Mouse (Mus musculus): Measurements from ENCODE around the gene Sipa1l2.
"Not testable (repeated sequence)": the region's sequence is repeated elsewhere in the genome, so short reads cannot be mapped to it uniquely, and the experiment has no call there.

Gene Sipa1l2

DNA sequence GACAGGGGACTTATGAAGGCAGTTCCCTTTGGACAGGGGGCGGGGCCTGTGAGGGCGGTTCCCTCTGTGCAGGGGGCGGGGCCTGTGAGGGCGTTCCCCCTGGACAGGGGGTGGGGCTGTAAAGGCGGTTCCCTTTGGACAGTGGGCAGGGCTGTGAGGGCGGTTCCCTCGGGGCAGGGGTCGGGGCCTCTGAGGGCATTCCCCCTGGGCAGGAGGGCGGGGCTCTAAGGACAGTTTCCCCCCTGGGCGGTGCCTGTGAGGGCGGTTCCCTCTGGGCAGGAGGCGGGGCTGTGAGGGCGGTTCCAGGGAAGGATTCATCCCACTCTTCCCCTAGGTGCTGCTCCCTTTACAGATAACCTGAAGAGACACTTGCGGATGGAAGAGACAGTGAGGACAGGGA, 171.6 kb downstream of the Sipa1l2 start:
- Histone ChIP-seq H3K36me3 (ENCODE audit: insufficient read depth, low read length) (no peaks in the 10 kb centered on the region), H3K4me3 (replicated peaks; ENCODE audit: low read length) (no peak overlapping the region; the same call in 1 of the 2 replicates), H3K9me3 (ENCODE audit: low read length) (peaks cover 15% of the 10 kb centered on the region), H3K27me3 (ENCODE audit: insufficient read depth, low read length) (0 out of 2 replicates have a peak, but pooled peaks cover 2% of the 10 kb centered on the region), H3K4me1 (replicated peaks; ENCODE audit: low read depth, low read length) (peaks cover 26% of the 10 kb centered on the region)
- no peak for TF ChIP-seq NANOG (IDR thresholded peaks at IDR 0.05; ENCODE audit: borderline replicate concordance, low read length)
- no peak for TF ChIP-seq POU5F1 (IDR thresholded peaks at IDR 0.05; ENCODE audit: borderline replicate concordance, low read length)
- TF ChIP-seq CTCF (conservative IDR thresholded peaks at IDR 0.05; ENCODE audit: low read length), result no peak

DNA sequence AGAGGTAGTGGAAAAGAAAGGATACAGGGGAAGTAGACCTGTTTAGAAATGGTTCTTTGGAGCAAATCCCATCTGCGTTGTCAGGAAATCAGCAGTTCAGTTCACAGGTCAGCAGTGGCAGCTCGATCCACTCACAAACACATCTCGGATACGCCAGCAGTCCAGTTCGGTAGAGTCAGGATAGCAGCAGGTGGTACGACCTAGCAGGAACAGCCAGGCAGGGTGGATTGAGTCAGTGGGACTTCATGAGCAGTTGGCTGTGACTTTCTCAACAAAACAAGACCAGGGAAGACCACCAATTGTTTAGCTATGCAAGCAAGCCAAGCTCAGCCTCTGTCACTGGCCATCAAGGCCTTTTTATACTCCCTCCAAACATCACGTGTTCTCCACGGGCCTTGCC, 173.9 kb downstream of the Sipa1l2 start:
- H3K4me3 ChIP-seq (replicated peaks; ENCODE audit: low read length); H3K27me3 ChIP-seq (ENCODE audit: insufficient read depth, low read length); H3K36me3 ChIP-seq (ENCODE audit: insufficient read depth, low read length): not testable (repeated sequence)
- peaks cover 15% of the 10 kb centered on the region for H3K9me3 ChIP-seq (ENCODE audit: low read length)
- H3K4me1 ChIP-seq (replicated peaks; ENCODE audit: low read depth, low read length), result peaks cover 31% of the 10 kb centered on the region

- Histone ChIP-seq H3K27me3 (ENCODE audit: insufficient read depth, low read length) (0 out of 2 replicates have a peak, but pooled peaks cover 2% of the 10 kb centered on the region), H3K36me3 (ENCODE audit: insufficient read depth, low read length) (no peaks in the 10 kb centered on the region), H3K9me3 (ENCODE audit: low read length) (peaks cover 15% of the 10 kb centered on the region), H3K4me1 (replicated peaks; ENCODE audit: low read depth, low read length) (peaks cover 33% of the 10 kb centered on the region), H3K4me3 (replicated peaks; ENCODE audit: low read length) (no peak overlapping the region)
- TF ChIP-seq POU5F1 (IDR thresholded peaks at IDR 0.05; ENCODE audit: borderline replicate concordance, low read length) (no peak), CTCF (conservative IDR thresholded peaks at IDR 0.05; ENCODE audit: low read length) (no peak), NANOG (IDR thresholded peaks at IDR 0.05; ENCODE audit: borderline replicate concordance, low read length) (no peak)
Measured at GRCm38 (mm10) chr8:125395032-125395431, 174.6 kb downstream of the Sipa1l2 start.

DNA sequence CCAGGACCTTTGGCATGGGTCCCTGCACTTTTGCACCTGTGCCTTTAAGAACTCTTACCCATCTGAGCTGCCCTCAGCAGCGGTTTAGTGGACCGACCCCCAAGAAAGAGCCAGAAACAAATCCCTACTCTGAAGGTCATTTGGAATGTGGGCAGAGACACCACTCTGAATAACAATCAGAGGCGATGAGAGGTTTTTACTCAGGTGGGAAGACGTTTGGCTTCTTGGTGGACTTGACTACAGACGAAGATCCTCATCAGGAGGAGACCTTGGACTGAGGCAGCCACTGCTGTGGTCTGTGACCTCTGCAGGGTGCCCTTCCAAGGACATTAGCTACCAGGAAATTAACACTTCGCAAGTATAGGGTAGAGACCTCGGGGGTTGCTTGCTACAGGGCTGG, 177.9 kb downstream of the Sipa1l2 start:
- no peak for TF ChIP-seq CTCF (conservative IDR thresholded peaks at IDR 0.05; ENCODE audit: low read length)
- TF ChIP-seq POU5F1 (IDR thresholded peaks at IDR 0.05; ENCODE audit: borderline replicate concordance, low read length), result peak; percentile 63; the same call in 1 of the 2 replicates
- peak; percentile 54; the same call in 1 of the 2 replicates for TF ChIP-seq NANOG (IDR thresholded peaks at IDR 0.05; ENCODE audit: borderline replicate concordance, low read length)
- 0 out of 2 replicates have a peak, but pooled peaks cover 2% of the 10 kb centered on the region for H3K27me3 ChIP-seq (ENCODE audit: insufficient read depth, low read length)
- no peaks in the 10 kb centered on the region for H3K36me3 ChIP-seq (ENCODE audit: insufficient read depth, low read length)
- peaks cover 20% of the 10 kb centered on the region for H3K4me1 ChIP-seq (replicated peaks; ENCODE audit: low read depth, low read length)
- peaks cover 13% of the 10 kb centered on the region for H3K9me3 ChIP-seq (ENCODE audit: low read length)
- H3K4me3 ChIP-seq (replicated peaks; ENCODE audit: low read length), result no peak overlapping the region

DNA sequence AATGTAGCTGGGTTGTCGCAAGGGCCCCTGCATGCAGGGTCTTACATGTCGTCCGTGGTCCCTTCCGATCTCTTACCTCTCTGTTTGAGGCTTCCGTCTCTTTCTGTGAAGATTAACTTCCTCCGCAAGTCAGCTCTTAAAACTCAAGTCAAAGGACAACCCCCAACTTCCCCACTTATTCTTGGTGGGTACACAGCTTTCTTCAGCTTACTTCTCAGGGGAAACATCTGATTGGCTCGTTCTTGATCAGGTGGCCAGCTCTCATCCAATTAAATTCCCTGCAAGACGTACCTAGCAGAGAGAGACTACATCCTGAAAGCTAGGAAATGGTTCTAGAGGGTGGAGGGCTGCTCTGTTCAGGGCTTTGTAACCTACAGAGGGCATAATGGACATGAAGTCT, 178.3 kb downstream of the Sipa1l2 start:
- H3K36me3 ChIP-seq (ENCODE audit: insufficient read depth, low read length), result no peaks in the 10 kb centered on the region
- H3K27me3 ChIP-seq (ENCODE audit: insufficient read depth, low read length), result 0 out of 2 replicates have a peak, but pooled peaks cover 2% of the 10 kb centered on the region
- H3K4me1 ChIP-seq (replicated peaks; ENCODE audit: low read depth, low read length), result peaks cover 24% of the 10 kb centered on the region
- peaks cover 9% of the 10 kb centered on the region for H3K9me3 ChIP-seq (ENCODE audit: low read length)
- TF ChIP-seq CTCF (conservative IDR thresholded peaks at IDR 0.05; ENCODE audit: low read length) (no peak), POU5F1 (IDR thresholded peaks at IDR 0.05; ENCODE audit: borderline replicate concordance, low read length) (no peak), NANOG (IDR thresholded peaks at IDR 0.05; ENCODE audit: borderline replicate concordance, low read length) (no peak)
- no peak overlapping the region for H3K4me3 ChIP-seq (replicated peaks; ENCODE audit: low read length)

DNA sequence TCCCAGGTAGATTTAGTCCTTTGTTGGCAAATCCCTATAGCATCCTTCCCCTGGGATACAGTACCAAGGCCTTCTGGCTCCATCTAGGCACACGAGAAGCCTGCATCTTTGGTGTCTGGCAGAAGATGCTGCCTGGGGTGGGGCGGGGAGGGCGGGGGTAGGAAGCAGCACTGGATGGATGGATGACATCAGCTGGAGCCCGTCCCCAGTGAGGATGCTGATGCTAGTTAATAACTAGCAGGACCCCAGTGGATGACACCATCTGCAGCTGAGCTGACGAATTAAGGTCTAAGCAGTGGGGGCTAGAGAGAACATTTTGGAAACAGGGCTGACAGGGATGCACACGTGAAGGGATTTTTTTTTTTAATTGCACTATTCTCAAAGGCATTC, 179.1 kb downstream of the Sipa1l2 start:
- H3K36me3 ChIP-seq (ENCODE audit: insufficient read depth, low read length), result no peaks in the 10 kb centered on the region
- TF ChIP-seq POU5F1 (IDR thresholded peaks at IDR 0.05; ENCODE audit: borderline replicate concordance, low read length), result no peak
- no peak for TF ChIP-seq CTCF (conservative IDR thresholded peaks at IDR 0.05; ENCODE audit: low read length)
- no peak for TF ChIP-seq NANOG (IDR thresholded peaks at IDR 0.05; ENCODE audit: borderline replicate concordance, low read length)
- no peak overlapping the region for H3K4me3 ChIP-seq (replicated peaks; ENCODE audit: low read length)
- H3K9me3 ChIP-seq (ENCODE audit: low read length), result peaks cover 1% of the 10 kb centered on the region; the same call in 1 of the 2 replicates
- H3K4me1 ChIP-seq (replicated peaks; ENCODE audit: low read depth, low read length), result peaks cover 32% of the 10 kb centered on the region
- 0 out of 2 replicates have a peak, but pooled peaks cover 2% of the 10 kb centered on the region for H3K27me3 ChIP-seq (ENCODE audit: insufficient read depth, low read length)

DNA sequence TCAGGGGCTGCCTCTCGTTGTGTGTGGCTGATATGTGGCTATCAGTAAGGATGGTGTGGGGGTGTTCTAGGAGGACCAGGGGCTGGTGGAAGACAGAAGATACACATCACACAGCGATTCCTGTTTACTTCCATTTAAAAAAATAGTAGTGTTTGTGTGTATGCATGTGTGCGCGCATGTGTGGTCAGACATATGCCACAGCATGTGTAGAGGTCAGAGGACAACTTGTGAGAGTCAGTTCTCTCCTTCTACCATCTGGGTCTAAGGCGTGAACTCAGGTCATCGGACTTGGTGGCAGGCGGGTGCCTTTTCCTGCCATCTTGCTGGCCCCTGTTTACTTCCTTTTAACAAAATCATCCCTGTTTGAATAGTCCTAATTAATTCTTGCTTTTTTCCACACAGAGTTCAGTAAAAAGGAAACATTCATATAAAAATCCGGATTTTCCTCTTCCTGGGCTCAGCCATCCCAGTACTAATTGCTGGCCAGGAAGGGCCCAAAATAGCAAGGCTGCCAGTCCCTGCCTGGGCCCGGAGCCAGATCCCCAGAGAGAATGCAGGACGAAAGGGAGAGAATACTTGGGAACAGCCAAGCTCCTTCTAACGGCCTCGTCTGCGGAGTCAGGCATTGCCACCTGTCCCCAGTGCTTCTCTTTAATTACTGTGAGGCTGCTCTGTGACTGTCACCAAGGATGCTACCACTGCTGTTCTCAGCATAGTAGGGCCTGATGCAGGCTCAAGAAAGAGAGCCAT, 179.7 kb downstream of the Sipa1l2 start:
- no peak for TF ChIP-seq POU5F1 (IDR thresholded peaks at IDR 0.05; ENCODE audit: borderline replicate concordance, low read length)
- TF ChIP-seq CTCF (conservative IDR thresholded peaks at IDR 0.05; ENCODE audit: low read length), result no peak
- TF ChIP-seq NANOG (IDR thresholded peaks at IDR 0.05; ENCODE audit: borderline replicate concordance, low read length), result no peak
- no peak overlapping the region for H3K4me3 ChIP-seq (replicated peaks; ENCODE audit: low read length)
- H3K9me3 ChIP-seq (ENCODE audit: low read length), result no peaks in the 10 kb centered on the region
- no peaks in the 10 kb centered on the region for H3K36me3 ChIP-seq (ENCODE audit: insufficient read depth, low read length)
- H3K27me3 ChIP-seq (ENCODE audit: insufficient read depth, low read length), result no peaks in the 10 kb centered on the region
- peaks cover 37% of the 10 kb centered on the region for H3K4me1 ChIP-seq (replicated peaks; ENCODE audit: low read depth, low read length)

- H3K4me3 ChIP-seq (replicated peaks; ENCODE audit: low read length), result no peak overlapping the region
- H3K27me3 ChIP-seq (ENCODE audit: insufficient read depth, low read length), result no peaks in the 10 kb centered on the region
- TF ChIP-seq POU5F1 (IDR thresholded peaks at IDR 0.05; ENCODE audit: borderline replicate concordance, low read length) (no peak), CTCF (conservative IDR thresholded peaks at IDR 0.05; ENCODE audit: low read length) (no peak), NANOG (IDR thresholded peaks at IDR 0.05; ENCODE audit: borderline replicate concordance, low read length) (no peak)
- peaks cover 5% of the 10 kb centered on the region; the same call in 1 of the 2 replicates for H3K9me3 ChIP-seq (ENCODE audit: low read length)
- H3K4me1 ChIP-seq (replicated peaks; ENCODE audit: low read depth, low read length), result peaks cover 37% of the 10 kb centered on the region
- H3K36me3 ChIP-seq (ENCODE audit: insufficient read depth, low read length), result no peaks in the 10 kb centered on the region
Measured at GRCm38 (mm10) chr8:125389280-125389679, 180.3 kb downstream of the Sipa1l2 start.
